Mouse (Mus musculus): ENCODE data around the gene Cdh13.

GRCm38 (mm10) chr8:118685863-118686262 lies 402.3 kb downstream of the Cdh13 start:
- no peak for TF ChIP-seq POLR2A (IDR thresholded peaks at IDR 0.05; ENCODE audit: borderline replicate concordance, insufficient read depth, low read length)
- TF ChIP-seq CTCF (IDR thresholded peaks at IDR 0.05; ENCODE audit: borderline replicate concordance, insufficient read depth, low read depth, low read length) = no peak
